Comparison of ENCODE assay signal across 7 mouse cellular contexts in the genomic region with DNA sequence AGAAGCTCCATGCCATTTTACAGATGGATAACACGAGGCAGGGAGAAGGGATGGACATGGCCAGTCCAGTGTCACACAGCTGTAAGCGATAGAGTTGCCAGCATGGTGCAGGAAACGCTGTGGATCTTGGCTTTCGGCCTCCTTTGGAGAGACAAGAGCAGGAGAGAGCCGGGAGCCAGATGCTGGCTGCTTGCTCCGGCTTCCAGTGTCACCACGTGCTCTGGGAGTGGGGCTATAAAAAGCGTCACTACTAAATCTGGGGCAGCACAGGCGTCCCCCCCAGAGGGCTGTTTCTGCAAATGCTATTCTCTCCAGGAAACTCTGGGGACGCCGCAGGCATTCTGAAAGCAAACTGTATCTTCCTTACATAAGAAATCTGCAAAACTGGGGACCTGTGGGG.
DNase-seq lines count a peak whose midpoint lies in the region.

No protein-coding gene starts in this region.

- DNase-seq in brain, adult 2 months (ENCODE audit: low read depth, low spot score): peak; percentile 95
- DNase-seq in frontal cortex, postnatal 10 days (ENCODE audit: low spot score in 2 of 2): peak; percentile 75 to 84
- DNase-seq in heart, postnatal 25 days (ENCODE audit: low spot score): peak; percentile 74
- DNase-seq in left cerebral cortex, postnatal 4 days: peak; percentile 36
- no peak for DNase-seq in urinary bladder, postnatal 25 days (ENCODE audit: low spot score)
- no peak for DNase-seq in c-Kit-positive CD71-positive TER-119-positive erythroid progenitor cells, embryonic 14.5 days (ENCODE audit: low spot score)
- DNase-seq in cerebellum, postnatal 4 days (ENCODE audit: low spot score in 2 of 2): no peak

- intact Hi-C loops in heart, postnatal 25 days (cut with DNase I): no loop called here
- intact Hi-C loops in left cerebral cortex, postnatal 4 days (cut with DNase I): no loop called here

Comparison
In these comparisons a context has a peak if more than half of its experiments do, and no peak if none do; other contexts are left out.
1. DNase-seq: peak in brain, adult 2 months (single experiment), frontal cortex, postnatal 10 days (2 of 2), heart, postnatal 25 days (single experiment) and left cerebral cortex, postnatal 4 days (single experiment); none in urinary bladder, postnatal 25 days (single experiment), c-Kit-positive CD71-positive TER-119-positive erythroid progenitor cells, embryonic 14.5 days (single experiment) and cerebellum, postnatal 4 days (0 of 2).